Mouse (Mus musculus) gastrocnemius, adult 18-20 months (tissue): Measurements from ENCODE around the gene Gm20388. TPM values are rescaled to one million over a fixed set of nuclear protein-coding genes. Genes with fewer than 3 reads are reported as not detected.

Experiments used
- DNase-seq: peaks from one replicate; pipeline ENCODE4 v3.0.0; 2021; ENCODE audit warnings: low spot score
- total RNA-seq, 2 experiments: library from RNA; stranded (reverse); gene quantifications; 2 replicates each; pipeline ENCODE4 v1.2.3; 2021

Gm20388 gene
- total RNA-seq, 2 experiments from 2014 or later, result 10.5 to 12.3 TPM

GRCm38 (mm10) chr8:123840578-123841345 lies 3930.1 kb downstream of the Gm20388 start:
- DNase-seq, result no peak

GRCm38 (mm10) chr8:123842086-123842485 lies 3931.4 kb downstream of the Gm20388 start:
- DNase-seq, result no peak

- DNase-seq, result no peak
These were observed 3933.7 kb downstream of the Gm20388 start for GRCm38 (mm10) chr8:123844341-123844740.

GRCm38 (mm10) chr8:123845114-123845513 lies 3934.5 kb downstream of the Gm20388 start:
- no peak for DNase-seq

GRCm38 (mm10) chr8:123845991-123846390 lies 3935.3 kb downstream of the Gm20388 start:
- no peak for DNase-seq

- DNase-seq, result no peak
These were observed 3935.9 kb downstream of the Gm20388 start for GRCm38 (mm10) chr8:123846509-123846908.

- DNase-seq, result no peak
These were observed 3936.9 kb downstream of the Gm20388 start for GRCm38 (mm10) chr8:123847546-123847945.

GRCm38 (mm10) chr8:123849352-123849751 lies 3938.7 kb downstream of the Gm20388 start:
- DNase-seq, result no peak

GRCm38 (mm10) chr8:123851590-123851989 lies 3940.9 kb downstream of the Gm20388 start:
- DNase-seq, result no peak

- no peak for DNase-seq
These were observed 3943.6 kb downstream of the Gm20388 start for GRCm38 (mm10) chr8:123854252-123854651.

- no peak for DNase-seq
These were observed 3944.3 kb downstream of the Gm20388 start for GRCm38 (mm10) chr8:123854733-123855475.

- no peak for DNase-seq
These were observed 3946.7 kb downstream of the Gm20388 start for GRCm38 (mm10) chr8:123857361-123857760.

- no peak for DNase-seq
These were observed 3947.9 kb downstream of the Gm20388 start for GRCm38 (mm10) chr8:123858574-123858940.

- DNase-seq, result peak; percentile 91
These were observed 3948.5 kb downstream of the Gm20388 start for GRCm38 (mm10) chr8:123858941-123859647.

- DNase-seq, result peak; percentile 36
These were observed 3949.1 kb downstream of the Gm20388 start, which contains the start of gene Ccsap for GRCm38 (mm10) chr8:123859648-123860259. TSS of gene Ccsap (minus strand) at chr8:123860209.

- no peak for DNase-seq
These were observed 3949.7 kb downstream of the Gm20388 start for GRCm38 (mm10) chr8:123860386-123860785.

- DNase-seq, result no peak
These were observed 3955.1 kb downstream of the Gm20388 start for GRCm38 (mm10) chr8:123865786-123866185.

GRCm38 (mm10) chr8:123866971-123867370 lies 3956.3 kb downstream of the Gm20388 start:
- no peak for DNase-seq

- DNase-seq, result peak; percentile 85
These were observed 3961.4 kb downstream of the Gm20388 start for GRCm38 (mm10) chr8:123872048-123872447.

- no peak for DNase-seq
These were observed 3962.7 kb downstream of the Gm20388 start for GRCm38 (mm10) chr8:123873364-123873763.

- no peak for DNase-seq
These were observed 3963.7 kb downstream of the Gm20388 start for GRCm38 (mm10) chr8:123874324-123874723.

- DNase-seq, result no peak
These were observed 3967.2 kb downstream of the Gm20388 start for GRCm38 (mm10) chr8:123877865-123878264.
